Mouse (Mus musculus): ENCODE data around the gene Gm17660.

- TF ChIP-seq CTCF (IDR thresholded peaks at IDR 0.05; ENCODE audit: extremely low read depth, insufficient read depth, low read length) (no peak), POLR2A (IDR thresholded peaks at IDR 0.05; ENCODE audit: extremely low read depth, insufficient read depth, low read length) (no peak)
Measured at GRCm38 (mm10) chr5:104112016-104112415, 34.6 kb upstream of the Gm17660 start.
